In genomic region chr12:54874711-54875110, GRCm38 (mm10) we compare ENCODE assay signal across 11 mouse cellular contexts. TPM values are rescaled to one million over a fixed set of nuclear protein-coding genes. Genes with fewer than 3 reads are reported as not detected.
A peak's percentile ranks its signal among the peaks of the same experiment; 100 is the strongest.
DNase-seq lines count a peak whose midpoint lies in the region; ATAC-seq and TF ChIP-seq lines count a peak whose summit lies in the region.
"Had no signal": no experiment of that assay in that cellular context is flagged by ENCODE, and none has a peak within 500 bp of the region (broad histone marks: within the 10 kb centered on the region; RNA-seq: fewer than 3 reads in every experiment).

No protein-coding gene starts in this region.

- 67% methylated on average over 6 of the region's 6 CpGs for WGBS in embryonic facial prominence, embryonic 11.5 days
- 52% methylated on average over 6 of the region's 6 CpGs for WGBS in heart, embryonic 12.5 days
- WGBS in lung, adult 2 months = 65% methylated on average over 6 of the region's 6 CpGs

- H3K27ac ChIP-seq in embryonic facial prominence, embryonic 11.5 days (replicated peaks; ENCODE audit: low read depth, low read length) = no peak overlapping the region
- peak overlapping the region; percentile 81 for H3K27ac ChIP-seq in heart, embryonic 12.5 days (ENCODE audit: poor library complexity, severe bottlenecking)
- H3K27ac ChIP-seq: embryonic facial prominence, embryonic 13.5 days; hindbrain, embryonic 10.5 days had no signal

- no peak for TF ChIP-seq CTCF in lung, adult 2 months (IDR thresholded peaks at IDR 0.05; ENCODE audit: insufficient read depth, low read length)

- no peak overlapping the region for H3K4me3 ChIP-seq in embryonic facial prominence, embryonic 11.5 days (ENCODE audit: low read depth, low read length)
- H3K4me3 ChIP-seq in heart, embryonic 12.5 days = no peak overlapping the region
- no peak overlapping the region for H3K4me3 ChIP-seq in lung, adult 2 months (replicated peaks; ENCODE audit: extremely low read depth, low read depth, low read length)
- H3K4me3 ChIP-seq: embryonic facial prominence, embryonic 13.5 days; hindbrain, embryonic 10.5 days had no signal

- no peaks in the 10 kb centered on the region for H3K36me3 ChIP-seq in embryonic facial prominence, embryonic 11.5 days (replicated peaks; ENCODE audit: control insufficient read depth, insufficient read depth, low read depth, low read length)
- H3K36me3 ChIP-seq in heart, embryonic 12.5 days = no peaks in the 10 kb centered on the region
- H3K36me3 ChIP-seq: embryonic facial prominence, embryonic 13.5 days; G1E; hindbrain, embryonic 10.5 days had no signal

- H3K9me3 ChIP-seq in embryonic facial prominence, embryonic 11.5 days (replicated peaks; ENCODE audit: control insufficient read depth, low read length) = no peaks in the 10 kb centered on the region
- H3K9me3 ChIP-seq in heart, embryonic 12.5 days (replicated peaks) = no peaks in the 10 kb centered on the region
- H3K9me3 ChIP-seq: embryonic facial prominence, embryonic 13.5 days; G1E; hindbrain, embryonic 10.5 days had no signal

- no peak; the same call in 1 of the 2 replicates for ATAC-seq in embryonic facial prominence, embryonic 11.5 days (replicated peaks; ENCODE audit: insufficient number of reproducible peaks, low FRiP score, low TSS enrichment, low read depth)
- peak; percentile 80 for ATAC-seq in heart, embryonic 12.5 days (ENCODE audit: insufficient number of reproducible peaks, low FRiP score)
- ATAC-seq in activated CD4-positive, CD25-positive, alpha-beta regulatory T cell, adult 4 months = no peak

- H3K9ac ChIP-seq in embryonic facial prominence, embryonic 11.5 days (replicated peaks; ENCODE audit: low read length) = no peak overlapping the region
- H3K9ac ChIP-seq in heart, embryonic 12.5 days = no peak overlapping the region; the same call in 1 of the 2 replicates
- H3K9ac ChIP-seq: embryonic facial prominence, embryonic 13.5 days had no signal

- H3K4me1 ChIP-seq in embryonic facial prominence, embryonic 11.5 days (ENCODE audit: control insufficient read depth, insufficient read depth, low read length) = no peaks in the 10 kb centered on the region
- peaks cover 8% of the 10 kb centered on the region for H3K4me1 ChIP-seq in heart, embryonic 12.5 days (replicated peaks)
- H3K4me1 ChIP-seq in lung, adult 2 months (ENCODE audit: control insufficient read depth, insufficient read depth, low read length) = no peaks in the 10 kb centered on the region
- H3K4me1 ChIP-seq: embryonic facial prominence, embryonic 13.5 days; hindbrain, embryonic 10.5 days had no signal

- no peaks in the 10 kb centered on the region for H3K27me3 ChIP-seq in embryonic facial prominence, embryonic 11.5 days (ENCODE audit: control insufficient read depth, insufficient read depth, low read length)
- H3K27me3 ChIP-seq in heart, embryonic 12.5 days (replicated peaks) = no peaks in the 10 kb centered on the region
- H3K27me3 ChIP-seq: embryonic facial prominence, embryonic 13.5 days had no signal

- no peak overlapping the region for H3K4me2 ChIP-seq in embryonic facial prominence, embryonic 11.5 days (ENCODE audit: low read depth, low read length)
- no peak overlapping the region for H3K4me2 ChIP-seq in heart, embryonic 12.5 days
- H3K4me2 ChIP-seq: embryonic facial prominence, embryonic 13.5 days had no signal

- no peak for TF ChIP-seq POLR2A in lung, adult 2 months (IDR thresholded peaks at IDR 0.05; ENCODE audit: borderline replicate concordance, extremely low read depth, low read depth, low read length)

- peak; percentile 19 for DNase-seq in 416B (ENCODE audit: low read depth)
- DNase-seq in embryonic facial prominence, embryonic 11.5 days (ENCODE audit: low spot score) = peak; percentile 44
- DNase-seq in lung, adult 2 months = peak; percentile 28
- DNase-seq in frontal cortex, adult 2 months (ENCODE audit: extremely low spot score in 1 of 2, low spot score in 1 of 2) = no peak
- no peak for DNase-seq in cerebellum, adult 8-10 months
- DNase-seq in T-cell, adult 2 months (ENCODE audit: low spot score) = no peak

RNA-seq across cellular contexts. Expression of gene Cfl2, which starts 12.0 kb away (rescaled TPM):
- 211 and 222 TPM in 2 replicates for polyA plus RNA-seq in embryonic facial prominence, embryonic 11.5 days (2014; fragmentation: Nextera tagmentation; extraction: Ambion mirVana)
- 405 and 431 TPM in 2 replicates for polyA plus RNA-seq in heart, embryonic 12.5 days (2016; fragmentation: Nextera tagmentation; extraction: Ambion mirVana)
- polyA plus RNA-seq in lung, adult 2 months (2012; rRNA removed) = 12.5 and 27.8 TPM in 2 replicates
- polyA plus RNA-seq in activated CD4-positive, CD25-positive, alpha-beta regulatory T cell, adult 4 months (2017; shearing (Covaris generic)) = 10 to 100 TPM; 26.5 to 30.6 TPM
- polyA plus RNA-seq in frontal cortex, adult 2 months (2012; rRNA removed) = 65.5 and 72.7 TPM in 2 replicates

Comparison
In these comparisons a context has a peak if more than half of its experiments do, and no peak if none do; other contexts are left out.
1. DNase-seq: peak in 416B (single experiment), embryonic facial prominence, embryonic 11.5 days (single experiment) and lung, adult 2 months (single experiment); none in frontal cortex, adult 2 months (0 of 2), cerebellum, adult 8-10 months (single experiment) and T-cell, adult 2 months (single experiment).